Mouse (Mus musculus): ENCODE measurements around the gene Chp2.
"Not testable (repeated sequence)": the region's sequence is repeated elsewhere in the genome, so short reads cannot be mapped to it uniquely, and the experiment has no call there.

Gene Chp2

DNA sequence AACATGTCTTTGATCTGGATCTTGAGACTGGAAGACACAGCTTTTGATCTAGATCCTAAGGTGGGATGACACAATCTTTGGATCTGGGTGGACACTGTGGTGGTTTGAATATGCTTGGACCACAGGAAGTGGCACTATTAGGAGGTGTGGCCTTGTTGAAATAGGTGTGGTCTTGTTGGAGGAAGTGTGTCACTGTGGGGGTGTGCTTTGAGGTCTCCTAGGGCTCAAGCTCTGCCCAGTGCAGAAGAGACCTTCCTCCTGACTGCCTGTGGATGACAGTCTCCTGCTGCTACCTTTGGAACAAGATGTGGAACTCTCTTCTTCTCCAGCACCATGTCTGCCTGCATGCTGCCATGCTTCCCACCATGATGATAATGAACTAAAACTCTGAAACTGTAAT lies 23.4 kb downstream of the Chp2 start:
- not testable (repeated sequence) for DNase-seq (ENCODE audit: low spot score)

DNA sequence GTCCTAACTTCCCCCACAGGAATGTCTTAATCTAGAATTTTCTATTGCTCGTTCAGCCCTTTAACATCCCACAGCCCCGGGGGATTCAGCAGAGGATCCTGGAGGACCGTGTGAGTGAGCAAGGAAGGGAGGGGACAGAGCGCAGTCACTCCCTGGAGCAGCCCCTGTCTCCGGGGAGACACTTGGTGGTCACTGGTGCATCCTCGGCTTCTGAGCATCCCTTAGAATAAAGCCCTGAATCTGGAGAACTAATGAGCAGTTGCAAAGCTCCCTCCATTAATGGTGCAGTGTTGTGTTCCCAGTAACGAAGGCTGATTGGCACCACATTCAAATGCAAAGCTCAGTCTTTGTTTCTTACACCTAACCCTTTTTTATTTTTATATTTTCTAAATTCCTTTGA lies 24.9 kb downstream of the Chp2 start:
- no peak for DNase-seq (ENCODE audit: low spot score)

DNA sequence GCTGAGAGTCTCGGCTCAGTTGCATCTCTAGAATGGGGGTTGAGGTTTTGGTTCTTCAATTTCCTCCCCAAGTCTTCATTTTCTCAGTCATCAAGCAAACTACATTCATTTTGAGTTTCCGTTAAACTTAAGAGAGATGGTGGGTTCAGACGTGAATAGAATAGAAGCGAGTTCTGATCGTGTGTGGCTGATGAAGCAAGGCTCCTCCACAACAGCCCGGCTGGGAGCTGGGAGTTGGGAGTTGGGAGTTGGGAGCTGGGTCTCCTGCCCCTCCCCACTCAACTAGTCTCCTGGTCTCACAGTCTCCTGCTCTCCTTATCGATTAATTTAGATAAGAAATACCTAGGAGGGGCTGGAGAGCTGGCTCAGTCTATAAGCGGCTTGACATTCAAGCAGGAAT lies 25.3 kb downstream of the Chp2 start:
- DNase-seq (ENCODE audit: low spot score): no peak

DNA sequence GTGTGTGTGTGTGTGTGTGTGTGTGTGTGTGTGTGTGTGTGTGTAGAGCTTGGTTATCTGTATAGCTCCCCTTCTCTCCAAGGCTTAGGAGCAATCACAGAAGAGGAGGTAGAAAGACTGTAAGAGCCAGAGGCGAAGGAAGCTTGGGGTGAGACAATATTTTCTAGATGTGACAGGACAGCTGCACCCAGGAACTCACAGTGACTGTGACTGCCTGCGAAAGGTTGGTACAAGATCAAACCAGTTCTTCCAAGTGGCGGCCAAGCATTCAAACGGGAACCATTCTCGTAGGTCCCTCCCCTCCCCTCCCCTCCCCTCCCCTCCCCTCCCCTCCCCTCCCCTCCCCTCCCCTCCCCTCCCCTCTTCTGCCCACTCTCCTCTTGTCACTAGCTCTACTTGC lies 26.7 kb downstream of the Chp2 start:
- DNase-seq (ENCODE audit: low spot score): no peak

DNA sequence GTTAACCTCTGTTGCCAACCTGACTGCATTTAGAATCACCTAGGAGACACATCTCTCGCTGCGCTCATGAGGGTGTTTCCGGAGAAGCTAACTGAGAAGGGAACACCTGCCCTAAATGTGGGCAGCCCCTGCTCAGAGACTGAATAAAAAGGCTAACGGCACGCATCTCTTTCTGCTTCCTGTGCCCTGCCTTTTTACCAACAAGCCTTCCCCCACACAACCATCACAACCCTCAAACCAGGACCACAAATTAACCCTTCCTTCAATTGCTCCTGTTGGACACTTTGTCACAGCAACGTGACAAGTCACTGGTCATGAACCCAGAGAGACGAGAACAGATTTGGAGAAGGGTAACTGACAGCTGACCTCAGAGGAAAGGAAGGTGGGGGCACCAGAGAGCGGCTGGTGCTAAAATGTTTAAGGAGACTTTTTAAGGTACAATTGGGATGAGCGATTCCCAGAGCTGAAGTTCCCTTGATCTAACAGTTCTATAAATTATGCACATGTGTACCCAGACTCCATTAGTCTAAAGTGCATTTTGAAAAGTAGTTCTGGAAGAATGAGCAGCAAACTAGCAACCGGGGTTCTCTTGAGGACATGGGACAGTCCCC lies 28.1 kb downstream of the Chp2 start:
- no peak for DNase-seq (ENCODE audit: low spot score)

DNA sequence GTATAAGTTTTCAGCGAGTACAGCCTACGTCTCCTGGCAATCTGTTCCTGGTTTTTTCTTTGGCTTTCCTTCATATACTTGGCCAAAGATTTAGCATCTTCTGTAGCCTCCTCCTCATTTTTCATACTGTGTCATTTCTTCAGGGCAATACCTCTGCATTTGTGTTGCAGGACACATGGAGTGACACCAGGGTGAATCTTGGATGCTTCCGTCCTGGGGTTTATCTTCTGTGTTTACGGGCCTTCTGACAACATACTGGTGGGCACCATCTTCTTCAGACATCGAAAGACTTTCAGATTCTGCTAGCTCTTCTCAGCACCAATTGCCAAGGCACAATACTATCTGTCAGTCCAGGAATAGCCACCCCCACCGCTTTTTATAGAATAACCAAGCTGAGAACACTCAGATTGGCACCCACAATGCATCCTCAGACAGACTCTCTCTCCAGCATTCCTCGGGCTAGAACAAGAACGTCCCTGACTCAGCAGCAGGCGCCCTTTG lies 30.1 kb downstream of the Chp2 start:
- no peak for DNase-seq (ENCODE audit: low spot score)

DNA sequence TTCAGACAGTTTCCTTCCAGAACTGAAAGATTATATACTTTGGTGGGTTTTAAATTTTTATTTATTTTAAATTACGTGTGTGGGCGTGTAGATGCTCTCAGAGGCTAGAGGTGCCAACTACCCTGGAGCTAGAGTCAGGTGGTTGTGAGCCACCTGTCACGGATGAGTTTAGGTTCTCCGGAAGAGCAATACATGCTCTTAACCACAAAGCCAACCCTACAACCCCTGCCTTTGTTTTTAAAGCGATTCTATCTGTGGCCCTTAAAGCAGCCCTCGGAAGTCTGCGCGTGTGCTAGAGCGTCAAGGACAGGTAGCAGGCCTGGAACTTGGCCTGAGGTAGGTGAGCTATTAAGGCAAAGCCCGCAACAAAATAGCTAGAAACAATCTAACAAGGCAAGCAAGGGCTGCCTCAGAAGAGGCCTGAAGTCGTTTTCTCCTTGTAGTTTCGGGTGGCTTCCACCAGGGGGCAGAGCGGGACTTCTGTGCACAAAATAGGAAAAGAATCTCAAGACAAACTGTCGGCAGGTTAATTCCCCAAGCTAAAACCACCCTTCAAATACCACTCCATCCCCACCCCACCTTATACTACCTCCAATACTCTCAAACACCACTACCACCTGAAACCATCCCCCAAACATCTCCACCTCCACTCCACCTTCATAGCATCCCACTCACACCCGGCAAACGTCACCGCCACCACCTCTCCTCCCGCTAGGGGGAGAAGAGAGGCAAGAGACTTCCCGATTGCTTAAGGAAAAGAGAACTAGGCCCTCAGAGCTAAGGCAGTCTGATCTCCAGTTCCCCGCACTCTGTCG lies 32.1 kb downstream of the Chp2 start:
- peak; percentile 38 for DNase-seq (ENCODE audit: low spot score)

DNA sequence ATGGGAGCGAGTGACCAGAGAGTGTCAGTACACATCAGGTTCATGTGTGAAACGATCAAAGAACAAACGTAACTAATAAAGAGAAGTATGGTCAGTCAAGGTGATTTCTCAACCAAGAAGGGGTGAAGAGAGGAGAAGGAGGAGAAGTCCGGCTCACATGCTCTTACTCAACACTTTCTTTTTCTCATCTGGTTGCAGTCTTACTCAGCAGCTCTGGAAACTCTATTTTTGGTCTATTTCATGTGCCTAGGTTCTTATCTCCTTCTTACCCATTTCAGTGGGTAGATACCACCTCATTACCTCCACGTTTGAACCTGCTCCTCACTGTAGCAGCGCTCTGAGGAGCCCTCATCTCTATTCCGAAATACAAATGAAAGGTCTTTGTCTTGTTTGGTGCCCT lies 37.4 kb downstream of the Chp2 start:
- DNase-seq (ENCODE audit: low spot score): no peak

DNA sequence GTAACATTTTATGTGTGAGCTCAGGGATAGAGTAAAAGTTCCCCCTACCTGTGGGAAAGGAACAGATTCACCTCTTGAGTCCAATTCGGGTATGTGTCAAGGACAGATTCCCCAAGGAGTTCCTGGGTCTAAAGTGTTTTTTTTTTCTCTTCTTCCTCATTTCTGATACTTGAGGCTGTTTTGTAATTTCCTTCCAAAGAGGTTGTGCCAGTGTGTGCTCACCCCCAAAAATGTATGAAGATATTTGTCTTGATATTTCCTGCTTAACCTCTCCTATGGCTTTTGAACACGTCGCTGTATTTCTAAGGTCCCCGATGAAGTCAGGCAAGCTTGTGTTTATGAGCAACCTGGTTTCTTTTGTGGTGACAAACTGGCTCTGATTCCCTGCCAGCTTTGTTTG lies 39.2 kb downstream of the Chp2 start:
- no peak for DNase-seq (ENCODE audit: low spot score)

DNA sequence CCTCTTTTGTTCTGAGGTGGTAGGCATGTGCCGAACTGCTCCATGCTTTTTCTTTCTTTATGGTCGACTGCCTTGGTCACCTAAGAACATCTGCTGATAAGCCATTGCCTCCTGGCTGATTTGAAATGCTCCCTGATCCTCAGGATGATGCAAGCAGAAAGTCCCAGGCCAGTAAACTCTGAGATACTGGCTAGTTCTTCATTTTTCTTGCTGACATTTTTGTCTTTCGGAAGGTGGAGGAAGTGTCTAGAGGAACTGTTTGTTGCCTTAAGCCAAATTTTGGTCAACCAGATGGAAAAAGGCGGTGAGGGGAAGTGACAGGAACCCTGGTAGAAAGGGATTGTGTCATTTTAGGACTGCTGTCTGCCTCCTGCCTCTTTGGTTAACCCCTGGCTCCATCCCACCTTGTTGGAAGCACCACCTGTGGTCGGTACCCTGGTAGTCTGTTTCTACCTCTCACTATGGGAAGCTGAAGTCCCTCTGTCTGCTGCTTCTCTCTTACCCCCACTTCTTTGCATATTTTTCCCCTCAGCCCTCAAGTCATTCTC lies 40.8 kb downstream of the Chp2 start:
- DNase-seq (ENCODE audit: low spot score): no peak

DNA sequence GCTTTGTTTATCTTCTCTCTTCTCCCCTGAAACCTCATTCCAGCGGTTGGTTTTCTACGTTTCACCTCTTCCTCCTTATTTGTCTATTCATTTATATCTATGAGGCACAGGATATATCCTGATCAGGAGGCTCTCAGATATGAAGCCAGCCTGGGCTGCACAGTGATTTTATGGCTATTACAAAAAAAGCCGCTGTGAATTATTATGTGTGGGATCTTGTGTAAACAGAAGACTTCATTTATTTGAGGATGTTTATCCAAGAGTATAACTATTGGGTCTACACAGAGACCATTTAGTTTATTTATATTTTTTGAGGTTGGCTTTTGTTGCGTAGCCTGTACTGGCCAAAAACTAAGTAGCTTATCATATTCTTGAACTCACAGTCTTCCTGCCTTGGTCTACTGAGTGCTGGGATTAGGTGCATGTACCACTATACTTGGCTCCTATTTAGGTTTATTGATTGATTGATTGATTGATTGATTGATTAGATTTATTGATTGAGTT lies 49.7 kb downstream of the Chp2 start:
- no peak for DNase-seq (ENCODE audit: low spot score)

DNA sequence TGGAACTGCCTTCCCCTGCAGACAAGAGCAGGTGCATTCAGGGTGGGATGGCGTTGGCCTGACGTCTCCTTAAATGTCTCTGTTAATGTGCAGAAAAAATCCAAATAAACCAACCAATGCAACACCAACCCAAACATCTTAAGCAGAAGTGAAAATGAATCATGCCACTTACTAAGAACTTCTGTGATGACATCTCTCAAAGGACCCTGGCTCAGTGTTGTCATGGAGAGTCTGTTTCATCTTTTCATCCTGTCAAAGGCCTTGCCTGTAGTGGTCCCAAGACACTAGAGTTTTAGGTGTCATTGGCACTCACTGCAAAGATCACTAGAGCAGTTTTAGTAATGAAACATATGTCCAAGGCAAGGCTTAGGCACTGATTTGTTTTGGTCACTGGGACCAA lies 53.0 kb downstream of the Chp2 start:
- DNase-seq (ENCODE audit: low spot score): no peak

Data from ovary, adult 18-20 months (tissue).